Mouse (Mus musculus): ENCODE results near the gene Ino80e. TPM values are rescaled to one million over a fixed set of nuclear protein-coding genes. Genes with fewer than 3 reads are reported as not detected.

The Ino80e gene
- polyA plus RNA-seq, 1 experiment from 2014 or later: 67.7 TPM

DNA sequence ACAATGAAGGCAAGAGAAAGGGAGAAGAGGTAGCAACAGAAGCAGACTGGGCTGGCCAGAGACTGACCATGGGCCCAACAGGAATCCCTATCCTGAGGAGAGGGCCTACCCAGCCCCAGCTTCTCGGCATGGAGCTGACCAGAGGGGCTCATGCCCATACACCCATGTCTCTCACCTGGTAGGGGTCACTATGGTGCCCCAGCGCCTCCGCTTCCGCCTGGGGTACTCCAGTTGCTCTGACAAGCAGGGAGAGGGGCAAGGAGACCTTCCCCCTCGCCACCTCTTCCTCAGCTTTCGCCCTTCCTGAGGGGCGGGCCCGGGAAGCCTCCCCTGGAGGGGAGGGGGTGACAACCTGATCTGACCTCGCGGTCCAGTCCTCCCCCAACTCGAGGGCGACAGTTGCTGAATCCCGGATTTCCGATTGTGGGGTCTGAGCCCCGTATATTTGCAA is 21.6 kb upstream of the Ino80e start:
- no peak for TF ChIP-seq CTCF (IDR thresholded peaks at IDR 0.05)
- no peaks in the 10 kb centered on the region for H3K27me3 ChIP-seq
- in situ Hi-C loops (cut with MboI; ENCODE audit: low pct_unique_long_range_greater_than_20kb): no loop called here
- ChIA-PET POLR2A (interaction anchor here (1.6 to 2.3 kb wide), 3 partner anchors 10 to 22 kb away, joined by 5 to 8 read pairs (median 7); partner anchors contain the start of genes Hirip3 and Ino80e), CTCF (interaction anchor here (1.5 kb wide), 1 partner anchor 17 kb away, joined by 3 read pairs; no protein-coding TSS in a partner anchor)
- no peak for ATAC-seq
- no peak for DNase-seq (ENCODE audit: low read depth, low spot score)

DNA sequence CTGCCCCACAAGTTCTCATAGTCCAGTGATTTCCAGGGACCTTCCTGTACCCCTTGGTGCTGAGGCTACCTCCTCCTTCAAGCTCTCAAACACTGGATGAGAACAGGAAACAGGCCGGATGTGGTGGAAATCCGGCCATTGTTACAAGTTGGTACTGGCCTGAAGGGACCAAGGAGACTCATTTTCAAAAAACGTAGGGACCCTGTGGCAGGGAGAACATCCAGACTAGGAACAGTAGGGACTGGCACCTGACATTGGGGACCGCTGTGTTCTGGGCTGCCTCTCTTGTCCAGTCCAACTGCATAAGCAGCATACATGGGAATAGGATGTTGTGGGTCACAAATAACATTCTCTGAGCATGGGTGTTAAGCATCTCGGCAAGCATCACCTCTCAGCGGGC is 18.9 kb upstream of the Ino80e start:
- no peak for DNase-seq (ENCODE audit: low read depth, low spot score)
- ChIA-PET POLR2A (interaction anchor here (0.5 to 1.4 kb wide), 3 partner anchors 10 to 214 kb away, joined by 3 to 4 read pairs (median 3); no protein-coding TSS in a partner anchor), CTCF (no interaction called here)
- no peaks in the 10 kb centered on the region for H3K27me3 ChIP-seq
- in situ Hi-C loops (cut with MboI; ENCODE audit: low pct_unique_long_range_greater_than_20kb): no loop called here
- ATAC-seq: no peak
- no peak for TF ChIP-seq CTCF (IDR thresholded peaks at IDR 0.05)

DNA sequence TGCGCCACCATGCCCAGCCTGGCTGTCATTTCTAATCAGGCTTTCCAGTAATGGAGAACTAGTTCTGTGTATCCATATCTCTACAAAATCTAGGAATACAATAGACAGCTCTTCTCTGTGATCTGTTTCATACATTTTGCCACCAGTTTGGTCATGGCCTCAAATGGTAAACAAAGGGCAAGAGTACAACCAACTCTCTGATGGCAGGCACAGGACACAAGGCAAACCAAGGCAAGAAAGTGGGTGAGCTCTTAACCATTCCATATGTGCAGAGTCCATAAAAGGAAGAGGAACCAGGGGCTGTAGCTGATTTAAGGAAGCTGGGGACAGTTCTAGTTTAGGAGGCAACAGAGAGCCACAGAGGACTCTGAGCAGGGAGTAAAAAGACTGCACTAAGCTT is 15.1 kb upstream of the Ino80e start:
- DNase-seq (ENCODE audit: low read depth, low spot score): no peak
- no peak for TF ChIP-seq CTCF (IDR thresholded peaks at IDR 0.05)
- in situ Hi-C loops (cut with MboI; ENCODE audit: low pct_unique_long_range_greater_than_20kb): no loop called here
- CTCF ChIA-PET: interaction anchor here (1.1 to 2.2 kb wide), 3 partner anchors 25 to 233 kb away, joined by 3 to 4 read pairs (median 3); no protein-coding TSS in a partner anchor
- H3K27me3 ChIP-seq: no peaks in the 10 kb centered on the region
- POLR2A ChIA-PET: no interaction called here
- no peak for ATAC-seq

DNA sequence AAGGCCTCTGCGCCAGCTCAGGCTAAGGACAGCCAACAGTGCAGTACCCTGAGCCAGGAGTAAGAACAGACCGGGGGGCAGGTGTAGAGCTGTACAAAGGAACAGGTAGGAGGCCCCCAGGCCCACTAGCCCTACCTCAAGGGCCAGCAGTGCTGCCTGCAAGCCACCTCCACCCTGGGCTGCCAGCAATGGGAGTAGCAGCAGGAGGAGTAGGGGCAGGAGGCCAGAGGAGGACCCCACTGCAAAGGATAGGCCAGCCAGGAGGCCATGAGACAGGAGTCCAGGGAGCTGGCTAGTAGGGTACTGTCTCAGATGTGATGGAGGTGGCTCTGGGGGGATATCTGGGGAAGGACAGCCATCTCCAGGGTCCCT is 8.3 kb upstream of the Ino80e start:
- no peaks in the 10 kb centered on the region for H3K27me3 ChIP-seq

DNA sequence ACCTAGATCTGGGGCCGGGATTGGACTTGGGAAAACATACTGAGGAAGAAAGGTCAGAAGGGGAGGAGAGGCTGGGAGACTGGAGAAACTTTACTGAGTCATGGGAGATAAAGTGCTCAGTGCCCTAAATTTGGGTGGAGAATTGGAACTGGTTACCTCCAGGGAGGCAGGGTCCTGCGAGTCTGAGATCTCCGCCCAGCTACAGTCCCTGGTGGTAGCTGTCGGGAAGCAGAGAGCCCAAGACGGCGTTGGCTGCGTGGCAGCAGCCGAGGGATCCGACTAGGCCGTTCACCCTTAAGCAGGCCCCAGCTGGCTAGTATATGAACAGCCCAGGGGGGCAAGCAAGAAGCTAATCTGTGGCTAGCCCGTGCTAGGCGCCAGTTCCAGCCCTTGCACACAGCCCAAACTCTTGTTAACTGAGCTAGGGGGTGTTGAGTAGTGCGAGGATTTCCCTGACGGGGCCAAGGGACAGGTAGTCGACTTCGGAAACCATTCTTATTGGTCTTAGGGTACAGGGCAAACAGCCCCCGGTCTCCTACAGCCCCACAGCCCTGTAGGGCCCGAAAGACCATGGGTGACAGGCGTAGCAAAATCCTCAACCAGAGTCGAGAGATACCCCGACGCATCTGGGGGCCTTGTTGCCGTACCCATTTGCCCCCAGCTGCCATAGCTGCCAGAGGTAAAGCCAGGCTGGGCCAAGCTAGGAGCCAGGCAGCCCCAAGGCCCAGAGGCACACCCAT is 7.8 kb upstream of the Ino80e start:
- ATAC-seq (no peak), DNase-seq (ENCODE audit: low read depth, low spot score) (no peak)
- CTCF ChIA-PET: interaction anchor here (1.4 kb wide), 1 partner anchor 10 kb away, joined by 4 read pairs; no protein-coding TSS in a partner anchor
- POLR2A ChIA-PET: interaction anchor here (1.4 to 2.0 kb wide), 2 partner anchors 11 to 15 kb away, joined by 3 to 5 read pairs; partner anchors contain the start of gene Taok2
- no peaks in the 10 kb centered on the region for H3K27me3 ChIP-seq
- in situ Hi-C loops (cut with MboI; ENCODE audit: low pct_unique_long_range_greater_than_20kb): no loop called here
- no peak for TF ChIP-seq CTCF (IDR thresholded peaks at IDR 0.05)

More for the DNA sequence above, 8.3 kb upstream of the Ino80e start:
- ATAC-seq (no peak), DNase-seq (ENCODE audit: low read depth, low spot score) (no peak)
- POLR2A ChIA-PET: interaction anchor here (1.4 to 2.0 kb wide), 2 partner anchors 10 to 15 kb away, joined by 3 to 5 read pairs; partner anchors contain the start of gene Taok2
- TF ChIP-seq CTCF (IDR thresholded peaks at IDR 0.05): no peak
- in situ Hi-C loops (cut with MboI; ENCODE audit: low pct_unique_long_range_greater_than_20kb): no loop called here
- CTCF ChIA-PET: no interaction called here

DNA sequence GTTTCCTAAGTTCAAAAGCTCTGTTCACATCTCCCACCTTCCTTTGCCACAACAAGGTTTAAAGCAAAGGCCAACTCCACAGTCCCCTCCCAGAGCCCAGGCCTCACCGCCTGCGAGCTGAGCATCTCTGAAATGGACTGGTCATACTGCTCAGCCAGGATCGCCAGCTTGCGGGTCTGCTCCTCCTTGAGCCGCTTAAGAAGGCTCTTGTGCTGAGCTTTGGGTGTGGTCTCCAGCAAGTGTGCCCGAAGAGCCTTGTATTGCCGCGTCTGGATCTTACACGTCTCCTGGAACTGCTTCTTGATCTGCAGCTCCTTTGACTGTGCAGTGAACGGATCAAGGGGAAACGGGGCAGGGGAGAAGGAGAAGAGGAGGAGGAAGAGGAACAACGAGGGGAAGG is 5.8 kb upstream of the Ino80e start:
- POLR2A ChIA-PET: no interaction called here
- ATAC-seq: no peak

DNA sequence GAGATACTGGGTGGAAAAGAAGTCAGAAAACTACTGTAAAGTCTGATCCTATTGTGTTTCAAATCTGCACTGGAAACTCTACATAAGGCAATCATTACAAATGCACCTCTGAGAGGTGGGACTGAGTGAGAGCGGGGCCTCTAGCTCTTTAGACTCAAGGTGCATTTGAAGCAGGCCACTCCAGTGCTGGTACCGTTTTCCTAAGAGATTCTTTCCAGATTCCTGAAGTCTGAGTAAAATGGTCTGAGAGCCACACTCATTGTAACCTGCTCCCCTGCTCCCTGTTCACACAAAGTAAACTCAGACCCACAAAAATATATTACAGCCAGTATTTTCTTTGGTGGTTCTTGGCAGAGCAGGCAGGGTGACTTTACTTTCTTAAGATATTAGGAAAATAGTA is 5.4 kb upstream of the Ino80e start:
- ChIA-PET POLR2A (no interaction called here), CTCF (interaction anchor here (1.2 kb wide), 1 partner anchor 17 kb away, joined by 3 read pairs; the partner anchor contains the start of gene Taok2)
- DNase-seq (ENCODE audit: low read depth, low spot score) (no peak), ATAC-seq (no peak)
- in situ Hi-C loops (cut with MboI; ENCODE audit: low pct_unique_long_range_greater_than_20kb): no loop called here
- TF ChIP-seq CTCF (IDR thresholded peaks at IDR 0.05): no peak
- H3K27me3 ChIP-seq: no peaks in the 10 kb centered on the region

More for the DNA sequence above, 5.8 kb upstream of the Ino80e start:
- H3K27me3 ChIP-seq: no peaks in the 10 kb centered on the region
- in situ Hi-C loops (cut with MboI; ENCODE audit: low pct_unique_long_range_greater_than_20kb): no loop called here
- TF ChIP-seq CTCF (IDR thresholded peaks at IDR 0.05): no peak
- no peak for DNase-seq (ENCODE audit: low read depth, low spot score)
- CTCF ChIA-PET: no interaction called here

DNA sequence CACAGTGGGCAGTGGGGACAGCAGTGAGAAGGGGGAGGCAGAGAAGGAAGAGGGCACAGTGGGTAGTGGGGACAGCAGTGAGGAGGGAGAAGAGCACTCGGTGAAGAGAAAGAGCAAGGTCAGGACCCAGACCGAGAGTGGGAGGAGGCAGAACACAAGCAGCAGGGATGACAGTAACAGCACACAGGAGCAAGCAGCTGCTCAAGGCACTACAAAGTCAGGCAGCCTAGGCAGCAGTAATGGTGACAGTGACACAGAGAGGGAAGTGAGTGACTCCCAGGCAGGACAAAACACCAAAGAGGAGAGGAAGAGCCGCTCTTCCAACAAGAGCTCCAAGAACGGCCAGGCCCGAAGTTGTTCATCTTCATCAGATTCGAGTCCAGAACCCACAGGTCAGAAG is 1.6 kb upstream of the Ino80e start:
- no peaks in the 10 kb centered on the region for H3K27me3 ChIP-seq
- POLR2A ChIA-PET: interaction anchor here (1.0 kb wide), 1 partner anchor 34 kb away, joined by 3 read pairs; no protein-coding TSS in a partner anchor
- CTCF ChIA-PET: interaction anchor here (1.7 kb wide), 1 partner anchor 11 kb away, joined by 4 read pairs; no protein-coding TSS in a partner anchor
- no peak for TF ChIP-seq CTCF (IDR thresholded peaks at IDR 0.05)
- no peak for ATAC-seq
- DNase-seq (ENCODE audit: low read depth, low spot score): no peak
- in situ Hi-C loops (cut with MboI; ENCODE audit: low pct_unique_long_range_greater_than_20kb): no loop called here

DNA sequence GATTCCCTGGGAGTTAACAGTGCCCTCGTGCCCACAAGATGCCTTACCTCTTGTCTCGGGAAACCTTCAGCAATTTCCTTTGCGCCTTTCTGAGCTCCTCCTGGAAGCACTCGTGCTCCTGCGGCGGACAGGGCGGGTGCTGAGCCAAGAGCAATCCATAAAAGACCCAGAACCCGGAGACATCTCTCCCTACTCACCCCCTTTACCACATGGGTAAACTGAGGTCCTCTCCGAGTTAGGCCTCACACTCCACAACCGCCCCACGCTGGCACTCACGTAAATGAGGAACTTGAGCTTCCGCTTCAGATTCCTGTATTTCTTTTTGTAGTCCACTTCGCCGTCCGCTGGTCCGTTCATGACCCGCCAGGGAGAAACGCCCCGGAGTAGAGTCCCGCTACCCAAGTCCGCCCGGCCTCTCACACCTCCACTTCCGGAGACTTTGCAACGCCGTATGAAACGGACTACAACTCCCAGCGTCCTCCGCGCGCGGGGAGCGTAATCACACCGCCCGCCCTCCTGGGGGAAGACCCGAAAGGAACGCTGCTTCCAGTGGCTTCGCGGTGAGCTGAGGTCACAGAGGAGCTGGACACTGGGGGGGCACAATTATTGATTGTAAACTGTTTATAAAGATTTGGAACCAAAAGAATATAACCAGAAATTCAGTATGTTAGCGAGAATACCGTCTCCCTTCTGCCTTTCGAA is 597 bp downstream of the Ino80e start, which contains the start of gene Hirip3:
Gene Hirip3, plus strand, starts transcription at position 544 of the 702 bp plus-strand sequence.
- in situ Hi-C loops (cut with MboI; ENCODE audit: low pct_unique_long_range_greater_than_20kb): no loop called here

DNA sequence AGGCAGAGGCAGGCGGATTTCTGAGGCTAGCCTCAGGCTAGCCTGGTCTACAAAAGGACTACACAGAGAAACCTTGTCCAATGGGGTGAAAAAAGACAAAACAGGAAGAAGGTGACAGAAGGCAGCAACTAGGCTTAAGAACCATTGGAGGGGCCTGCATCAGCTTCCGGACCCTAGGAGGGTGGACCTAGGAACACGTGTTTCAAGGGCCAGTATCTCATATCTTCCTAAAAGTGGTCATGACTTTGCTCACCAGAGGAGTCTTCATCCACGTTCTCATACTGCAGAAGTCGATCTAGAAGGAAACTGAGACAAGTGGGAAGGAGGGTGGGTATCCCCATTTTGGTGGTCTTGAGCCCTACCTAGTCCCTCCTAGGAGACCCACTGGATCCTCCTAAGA is 1.2 kb downstream of the Ino80e start:
- ATAC-seq: no peak
- DNase-seq (ENCODE audit: low read depth, low spot score): no peak
- in situ Hi-C loops (cut with MboI; ENCODE audit: low pct_unique_long_range_greater_than_20kb): no loop called here
- POLR2A ChIA-PET: interaction anchor here (1.2 to 2.2 kb wide), 3 partner anchors 24 to 64 kb away, joined by 3 to 8 read pairs (median 3); partner anchors contain the start of genes Fam57b and Taok2
- no peaks in the 10 kb centered on the region for H3K27me3 ChIP-seq
- no peak for TF ChIP-seq CTCF (IDR thresholded peaks at IDR 0.05)
- CTCF ChIA-PET: no interaction called here

More for the DNA sequence above, 597 bp downstream of the Ino80e start, which contains the start of gene Hirip3:
- no peak for TF ChIP-seq CTCF (IDR thresholded peaks at IDR 0.05)
- ATAC-seq (peak; percentile 75), DNase-seq (ENCODE audit: low read depth, low spot score) (peak; percentile 68)
- CTCF ChIA-PET: interaction anchor here (1.3 kb wide), 1 partner anchor 8 kb away, joined by 4 read pairs; no protein-coding TSS in a partner anchor
- POLR2A ChIA-PET: interaction anchor here (0.8 to 2.2 kb wide), 4 partner anchors 23 to 70 kb away, joined by 3 to 8 read pairs (median 3); partner anchors contain the start of genes Fam57b and Taok2
- no peaks in the 10 kb centered on the region for H3K27me3 ChIP-seq
